Mouse (Mus musculus) limb, embryonic 14.5 days (tissue): ENCODE results near the gene Mmgt1. TPM values are rescaled to one million over a fixed set of nuclear protein-coding genes. Genes with fewer than 3 reads are reported as not detected.
A peak's percentile ranks its signal among the peaks of the same experiment; 100 is the strongest.

Experiments used
- ATAC-seq: fragments of 200-750 bp; cut with Nextera tagmentation; 2 replicates; pipeline ENCODE4 v1.8.0; 2017; ENCODE audit warnings: low read depth, moderate number of reproducible peaks, moderate TSS enrichment; ENCODE audit not compliant: low FRiP score
- DNase-seq: peaks from one replicate; pipeline ENCODE4 v3.0.0-alpha.2; 2015; ENCODE audit warnings: low spot score
- H3K27ac ChIP-seq: fragments of 300-500 bp; sonication (generic); replicated peaks from 2 replicates; pipeline ENCODE4 v1.5.1; 2014; ENCODE audit warnings: low read depth, mild to moderate bottlenecking, low read length, moderate library complexity, mixed read lengths
- H3K27me3 ChIP-seq: fragments of 300-500 bp; sonication (generic); 2 replicates; pipeline ENCODE4 v1.6.1; 2014; ENCODE audit warnings: low read length, mixed read lengths; ENCODE audit not compliant: control insufficient read depth, insufficient read depth
- H3K36me3 ChIP-seq: fragments of 300-500 bp; sonication (generic); 2 replicates; pipeline ENCODE4 v1.6.1; 2014; ENCODE audit warnings: mild to moderate bottlenecking, low read length, moderate library complexity, mixed read lengths; ENCODE audit not compliant: control insufficient read depth, insufficient read depth
- H3K4me1 ChIP-seq: fragments of 300-500 bp; sonication (generic); 2 replicates; pipeline ENCODE4 v1.6.1; 2014; ENCODE audit warnings: antibody characterized with exemption, low read length, mixed read lengths; ENCODE audit not compliant: control insufficient read depth, insufficient read depth
- H3K4me2 ChIP-seq: fragments of 300-500 bp; sonication (generic); replicated peaks from 2 replicates; pipeline ENCODE4 v1.6.1; 2014; ENCODE audit warnings: low read depth, mild to moderate bottlenecking, low read length, moderate library complexity; ENCODE audit not compliant: severe bottlenecking
- H3K4me3 ChIP-seq: fragments of 300-500 bp; sonication (generic); replicated peaks from 2 replicates; pipeline ENCODE4 v1.5.1; 2014; ENCODE audit warnings: low read length
- H3K9ac ChIP-seq: fragments of 300-500 bp; sonication (generic); 2 replicates; pipeline ENCODE4 v1.6.1; 2014; ENCODE audit warnings: mild to moderate bottlenecking, low read depth, low read length, moderate library complexity; ENCODE audit not compliant: severe bottlenecking
- H3K9me3 ChIP-seq: fragments of 300-500 bp; sonication (generic); 2 replicates; pipeline ENCODE4 v1.6.1; 2016; ENCODE audit warnings: low read length; ENCODE audit not compliant: control insufficient read depth
- POLR2A ChIP-seq: fragments of 200-500 bp; IDR thresholded peaks from 2 replicates; pipeline ENCODE4 v1.8.0; 2012; ENCODE audit warnings: inconsistent platforms, mild to moderate bottlenecking, moderate library complexity, borderline replicate concordance; ENCODE audit not compliant: insufficient read depth, insufficient read length; ENCODE audit errors: extremely low read depth
- WGBS: fragments of 180-500 bp; shearing (Covaris S2); extraction: QIAGEN DNeasy Blood & Tissue Kit; methylation state at CpG from one replicate; pipeline ENCODE4 v1.1.7; 2014; 5-methylcytosine and 5-hydroxymethylcytosine counted together
- polyA plus RNA-seq, 2 experiments: library from polyadenylated mRNA; depleted of rRNA in 1 of 2; stranded (reverse) in 1 of 2; unstranded in 1 of 2; fragments of >200 nt; fragmentation: Nextera tagmentation in 1 of 2; extraction: Ambion mirVana in 1 of 2; gene quantifications; 2 replicates each; pipeline versions ENCODE4 v1.2.1 to v1.2.3; 2012 to 2014

The Mmgt1 gene
- 17.6 and 17.9 TPM in 2 replicates for polyA plus RNA-seq (2012; rRNA removed)
- polyA plus RNA-seq (2014; fragmentation: Nextera tagmentation; extraction: Ambion mirVana): 21.1 and 24.1 TPM in 2 replicates

GRCm38 (mm10) chrX:56597887-56598640 lies at the start of gene Mmgt1:
TSS of gene Mmgt1 (minus strand) at chrX:56598069.
- H3K4me3 ChIP-seq: peak within 1 kb of the TSS; percentile 61
- H3K36me3 ChIP-seq: 0 out of 2 replicates have a peak, but pooled peaks cover 5% of the 10 kb centered on the region
- ATAC-seq (peak; percentile 99), DNase-seq (peak; percentile 90)
- H3K27ac ChIP-seq: peak within 1 kb of the TSS; percentile 61
- no peaks in the 10 kb centered on the region for H3K9me3 ChIP-seq
- peak within 1 kb of the TSS; percentile 77 for H3K9ac ChIP-seq
- WGBS: 21% methylated on average over 40 of the region's 44 CpGs
- H3K27me3 ChIP-seq: no peaks in the 10 kb centered on the region
- H3K4me2 ChIP-seq: peak within 1 kb of the TSS; percentile 45
- TF ChIP-seq POLR2A: no peak
- no peaks in the 10 kb centered on the region for H3K4me1 ChIP-seq

DNA sequence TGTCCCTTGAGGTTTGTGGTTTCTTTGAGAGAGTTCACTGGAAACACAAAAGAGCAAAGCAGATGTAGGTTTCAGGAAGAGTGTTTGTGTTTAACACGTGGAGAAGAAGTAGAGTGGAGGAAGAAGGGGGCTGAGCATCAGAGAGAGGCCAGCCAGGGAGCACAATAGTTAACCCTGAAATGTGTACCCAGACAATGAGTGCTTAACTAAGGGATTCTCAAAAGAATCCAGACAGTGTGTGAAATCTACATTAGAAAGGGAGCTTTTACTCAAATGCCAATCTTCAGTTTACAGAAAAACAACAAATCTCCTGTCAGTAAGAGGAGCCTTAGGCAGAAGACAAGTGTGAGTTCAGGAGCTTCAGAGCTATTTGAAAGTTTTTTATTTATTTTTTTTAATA lies 42.2 kb upstream of the Mmgt1 start:
- TF ChIP-seq POLR2A: no peak
- no peaks in the 10 kb centered on the region for H3K9me3 ChIP-seq
- no peak overlapping the region for H3K27ac ChIP-seq
- ATAC-seq: no peak
- no peak overlapping the region for H3K4me3 ChIP-seq
- DNase-seq: no peak
- no peak overlapping the region for H3K4me2 ChIP-seq
- no peak overlapping the region for H3K9ac ChIP-seq
- H3K4me1 ChIP-seq: no peaks in the 10 kb centered on the region
- WGBS: 13% methylated on average over 1 of the region's 1 CpGs
- no peaks in the 10 kb centered on the region for H3K27me3 ChIP-seq
- H3K36me3 ChIP-seq: no peaks in the 10 kb centered on the region; the same call in 1 of the 2 replicates

DNA sequence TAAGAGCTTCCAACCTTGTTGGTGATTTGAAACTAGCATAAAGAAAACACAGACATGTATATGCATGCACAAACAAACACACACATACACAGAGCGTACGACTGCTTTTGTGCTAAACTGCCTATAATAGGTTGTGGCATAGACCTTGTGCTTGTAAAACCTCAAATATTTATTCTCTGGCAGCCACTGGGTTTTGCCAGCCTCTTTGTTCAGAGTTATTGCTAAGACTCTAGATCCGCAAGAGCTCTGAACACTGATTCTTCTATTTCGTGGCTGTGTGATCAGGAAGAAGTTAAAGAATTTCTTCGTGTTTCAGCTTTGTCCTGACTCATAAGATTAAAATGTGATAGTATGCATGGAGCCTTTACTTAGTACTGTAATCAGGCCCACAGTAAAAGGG lies 38.3 kb upstream of the Mmgt1 start:
- H3K27me3 ChIP-seq: no peaks in the 10 kb centered on the region
- H3K4me2 ChIP-seq: no peak overlapping the region
- DNase-seq (no peak), ATAC-seq (no peak)
- H3K4me3 ChIP-seq: no peak overlapping the region
- no peak overlapping the region for H3K9ac ChIP-seq
- WGBS: 67% methylated on average over 5 of the region's 5 CpGs
- no peaks in the 10 kb centered on the region for H3K4me1 ChIP-seq
- H3K36me3 ChIP-seq: no peaks in the 10 kb centered on the region
- H3K9me3 ChIP-seq: no peaks in the 10 kb centered on the region
- TF ChIP-seq POLR2A: no peak
- no peak overlapping the region for H3K27ac ChIP-seq

DNA sequence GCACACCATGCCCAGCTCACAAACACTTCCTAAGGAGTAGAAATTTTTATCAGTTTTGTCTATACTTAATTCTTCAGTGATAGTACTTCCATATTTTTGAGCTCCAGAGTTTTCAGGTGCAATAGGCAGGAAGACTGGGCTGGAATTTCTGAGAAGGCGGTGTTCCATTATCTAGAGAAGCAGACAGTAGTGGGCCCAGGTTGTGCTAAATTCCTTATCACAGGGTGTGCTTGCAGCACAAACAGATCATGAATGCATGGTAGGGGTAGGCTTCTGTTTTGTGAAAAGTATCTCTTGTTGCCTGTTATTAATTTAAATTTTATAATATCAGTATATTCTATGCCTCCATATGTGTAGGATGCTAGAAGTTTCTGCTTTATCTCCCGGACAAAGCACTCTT lies 17.4 kb upstream of the Mmgt1 start:
- H3K27ac ChIP-seq: no peak overlapping the region
- no peaks in the 10 kb centered on the region for H3K9me3 ChIP-seq
- H3K36me3 ChIP-seq: no peaks in the 10 kb centered on the region
- no peak for TF ChIP-seq POLR2A
- 88% methylated on average over 2 of the region's 2 CpGs for WGBS
- no peak overlapping the region for H3K4me2 ChIP-seq
- DNase-seq: no peak
- peaks cover 5% of the 10 kb centered on the region; the same call in 1 of the 2 replicates for H3K4me1 ChIP-seq
- no peak for ATAC-seq
- no peaks in the 10 kb centered on the region for H3K27me3 ChIP-seq
- H3K9ac ChIP-seq: no peak overlapping the region
- no peak overlapping the region for H3K4me3 ChIP-seq

DNA sequence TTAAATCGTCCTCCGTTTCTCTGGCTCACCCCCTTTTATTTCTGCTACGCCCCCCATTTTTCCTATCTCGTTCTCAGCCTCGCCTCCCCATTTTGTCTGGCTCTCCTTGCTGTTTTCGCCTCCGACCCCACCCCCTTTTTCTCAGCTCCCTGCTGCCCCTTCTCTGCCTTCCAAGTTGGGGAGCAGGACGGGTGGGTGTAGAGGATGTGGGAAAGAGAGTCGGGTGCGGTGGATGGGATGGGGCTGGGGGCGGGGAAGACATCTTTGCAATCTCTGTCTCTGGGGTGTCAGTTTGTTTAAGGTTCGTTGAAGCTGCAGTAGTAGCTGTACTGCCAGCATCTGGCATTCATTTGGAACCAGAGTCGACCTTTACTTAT lies 12.4 kb upstream of the Mmgt1 start:
- H3K4me3 ChIP-seq: peak overlapping the region; percentile 55
- H3K4me2 ChIP-seq: peak overlapping the region; percentile 49
- peak overlapping the region; percentile 65 for H3K27ac ChIP-seq
- ATAC-seq (no peak; the same call in 1 of the 2 replicates), DNase-seq (no peak)
- H3K9me3 ChIP-seq: no peaks in the 10 kb centered on the region
- H3K4me1 ChIP-seq: peaks cover 5% of the 10 kb centered on the region; the same call in 1 of the 2 replicates
- no peaks in the 10 kb centered on the region for H3K36me3 ChIP-seq
- H3K27me3 ChIP-seq: no peaks in the 10 kb centered on the region
- no peak for TF ChIP-seq POLR2A
- 19% methylated on average over 13 of the region's 13 CpGs for WGBS
- peak overlapping the region; percentile 66 for H3K9ac ChIP-seq
